Mouse (Mus musculus) neural tube, embryonic 15.5 days (tissue): ENCODE results near the gene Apln. TPM values are rescaled to one million over a fixed set of nuclear protein-coding genes. Genes with fewer than 3 reads are reported as not detected.

Source experiments
- ATAC-seq: fragments of 200-750 bp; cut with Nextera tagmentation; 2 replicates; pipeline ENCODE4 v1.8.0; 2017; ENCODE audit warnings: mild to moderate bottlenecking, moderate TSS enrichment, moderate library complexity; ENCODE audit not compliant: low FRiP score
- H3K27ac ChIP-seq: fragments of 300-500 bp; sonication (generic); replicated peaks from 2 replicates; pipeline ENCODE4 v1.5.1; 2015; ENCODE audit warnings: mild to moderate bottlenecking, inconsistent platforms
- H3K27me3 ChIP-seq: fragments of 300-500 bp; sonication (generic); replicated peaks from 2 replicates; pipeline ENCODE4 v1.6.1; 2015; ENCODE audit warnings: inconsistent platforms
- H3K36me3 ChIP-seq: fragments of 300-500 bp; sonication (generic); 2 replicates; pipeline ENCODE4 v1.6.1; 2015; ENCODE audit warnings: inconsistent platforms
- H3K4me1 ChIP-seq: fragments of 300-500 bp; sonication (generic); 2 replicates; pipeline ENCODE4 v1.6.1; 2015; ENCODE audit warnings: inconsistent platforms
- H3K4me2 ChIP-seq: fragments of 300-500 bp; sonication (generic); 2 replicates; pipeline ENCODE4 v1.6.1; 2015; ENCODE audit warnings: inconsistent platforms, mild to moderate bottlenecking, moderate library complexity
- H3K4me3 ChIP-seq: fragments of 300-500 bp; sonication (generic); replicated peaks from 2 replicates; pipeline ENCODE4 v1.5.1; 2015; ENCODE audit warnings: mild to moderate bottlenecking, inconsistent platforms
- H3K9ac ChIP-seq: fragments of 300-500 bp; sonication (generic); replicated peaks from 2 replicates; pipeline ENCODE4 v1.6.1; 2015; ENCODE audit warnings: mild to moderate bottlenecking, inconsistent platforms
- H3K9me3 ChIP-seq: fragments of 300-500 bp; sonication (generic); replicated peaks from 2 replicates; pipeline ENCODE4 v1.6.1; 2016; ENCODE audit warnings: inconsistent platforms
- WGBS: fragments of 180-500 bp; shearing (Covaris S2); methylation state at CpG from one replicate; pipeline ENCODE4 v1.1.7; 2015; ENCODE audit warnings: mixed read lengths; 5-methylcytosine and 5-hydroxymethylcytosine counted together
- polyA plus RNA-seq: library from polyadenylated mRNA; unstranded; fragments of >200 nt; fragmentation: Nextera tagmentation; extraction: Ambion mirVana; gene quantifications from 2 replicates; pipeline ENCODE4 v1.2.1, GENCODE M21; 2015

Apln gene
- polyA plus RNA-seq, 1 experiment from 2014 or later = 2.6 TPM

DNA sequence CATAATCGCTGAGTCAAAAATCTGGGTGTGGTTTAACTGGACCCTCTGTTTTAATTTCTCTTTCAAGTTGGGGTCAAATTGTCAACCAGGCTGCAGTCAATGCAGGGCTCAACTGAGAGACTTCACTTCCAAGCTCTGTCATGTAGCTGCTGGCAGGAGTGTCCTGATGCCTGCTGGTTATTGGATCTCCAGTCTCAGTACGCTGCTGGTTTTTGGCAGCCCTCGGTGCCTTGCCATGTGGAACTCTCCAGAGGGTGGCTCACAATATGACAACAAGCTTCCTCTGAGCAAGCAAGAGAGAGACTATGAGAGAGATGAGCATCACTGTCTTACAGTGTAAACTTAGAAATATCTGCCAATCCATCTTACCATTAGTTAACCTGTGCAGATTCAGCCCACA lies 23.0 kb downstream of the Apln start:
- H3K27ac ChIP-seq = no peak overlapping the region
- H3K27me3 ChIP-seq = no peaks in the 10 kb centered on the region
- H3K4me2 ChIP-seq = no peak overlapping the region
- no peaks in the 10 kb centered on the region for H3K9me3 ChIP-seq
- H3K9ac ChIP-seq = no peak overlapping the region
- H3K4me3 ChIP-seq = no peak overlapping the region
- 91% methylated on average over 3 of the region's 3 CpGs for WGBS
- H3K36me3 ChIP-seq = no peaks in the 10 kb centered on the region
- 0 out of 2 replicates have a peak, but pooled peaks cover 2% of the 10 kb centered on the region for H3K4me1 ChIP-seq
- no peak for ATAC-seq

DNA sequence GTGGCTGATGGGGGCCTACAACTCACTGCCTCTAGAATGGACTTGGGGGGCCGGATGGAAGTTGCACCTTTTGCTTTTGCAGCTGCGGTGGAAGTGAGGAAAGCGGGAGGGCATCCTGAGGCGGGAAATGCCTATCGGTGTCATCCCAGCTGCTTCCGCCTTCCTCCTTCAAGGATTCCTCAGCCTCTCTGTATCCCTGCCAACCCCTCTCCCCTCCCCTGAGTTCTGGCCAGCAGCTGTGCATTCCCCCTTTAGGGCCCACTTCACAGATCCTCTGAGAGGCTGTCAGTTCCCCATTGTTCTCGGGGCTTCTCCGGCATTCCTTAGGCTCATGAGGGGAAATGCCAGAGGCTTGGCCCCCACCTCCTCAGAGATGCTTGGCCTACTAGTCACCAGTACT lies 28.6 kb downstream of the Apln start:
- 69% methylated on average over 8 of the region's 8 CpGs for WGBS
- Histone ChIP-seq H3K9ac (no peak overlapping the region), H3K27ac (no peak overlapping the region), H3K4me3 (no peak overlapping the region), H3K4me2 (no peak overlapping the region), H3K36me3 (no peaks in the 10 kb centered on the region), H3K9me3 (no peaks in the 10 kb centered on the region; the same call in 1 of the 2 replicates), H3K27me3 (no peaks in the 10 kb centered on the region), H3K4me1 (no peaks in the 10 kb centered on the region)
- no peak for ATAC-seq

DNA sequence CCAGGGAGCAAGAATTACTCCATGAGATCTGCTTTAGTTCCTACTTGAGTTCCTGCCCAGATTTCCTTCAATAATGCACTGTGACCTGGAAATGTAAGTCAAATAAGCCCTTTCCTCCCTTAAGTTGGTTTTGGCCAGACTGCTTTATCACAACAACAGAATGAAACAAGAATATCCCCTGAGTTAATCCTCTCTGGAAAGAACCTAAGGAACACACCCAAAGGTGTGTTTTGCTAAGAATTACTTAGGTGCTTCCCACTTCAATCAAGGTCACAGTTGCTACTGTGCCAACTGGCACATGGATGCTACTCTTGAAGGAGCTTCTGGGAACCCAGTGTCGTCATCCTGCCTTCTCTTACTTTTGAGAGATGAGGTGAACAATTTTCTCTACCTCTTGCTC lies 29.9 kb downstream of the Apln start:
- Histone ChIP-seq H3K36me3 (no peaks in the 10 kb centered on the region), H3K9me3 (no peaks in the 10 kb centered on the region; the same call in 1 of the 2 replicates), H3K4me2 (no peak overlapping the region), H3K27ac (no peak overlapping the region), H3K4me3 (no peak overlapping the region), H3K4me1 (no peaks in the 10 kb centered on the region), H3K9ac (no peak overlapping the region), H3K27me3 (no peaks in the 10 kb centered on the region)
- no peak for ATAC-seq
- 93% methylated on average over 1 of the region's 1 CpGs for WGBS

DNA sequence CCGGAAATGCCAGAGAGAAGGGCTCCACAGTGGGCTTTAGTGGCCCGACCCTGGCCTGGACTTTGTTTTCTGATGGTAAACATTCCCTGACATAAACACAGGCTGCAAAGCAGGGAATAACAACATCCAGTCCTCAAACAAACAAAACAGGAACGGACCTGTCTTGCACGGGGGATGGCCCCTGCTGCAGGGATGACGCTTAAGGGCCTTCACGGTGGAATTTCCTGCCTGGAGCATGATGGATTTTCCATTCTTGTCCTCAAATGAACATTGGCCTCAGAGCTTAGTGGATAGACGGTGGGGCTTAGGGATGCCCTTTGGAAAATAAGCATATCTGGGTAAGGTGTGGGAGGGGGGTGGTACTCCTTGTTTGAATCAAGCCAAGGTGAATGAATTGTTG lies 33.5 kb downstream of the Apln start:
- H3K27me3 ChIP-seq = no peaks in the 10 kb centered on the region
- H3K4me2 ChIP-seq = no peak overlapping the region
- H3K9ac ChIP-seq = no peak overlapping the region
- ATAC-seq = no peak
- no peak overlapping the region for H3K4me3 ChIP-seq
- WGBS = 81% methylated on average over 7 of the region's 7 CpGs
- H3K9me3 ChIP-seq = no peaks in the 10 kb centered on the region; the same call in 1 of the 2 replicates
- no peaks in the 10 kb centered on the region for H3K36me3 ChIP-seq
- no peaks in the 10 kb centered on the region for H3K4me1 ChIP-seq
- H3K27ac ChIP-seq = no peak overlapping the region

DNA sequence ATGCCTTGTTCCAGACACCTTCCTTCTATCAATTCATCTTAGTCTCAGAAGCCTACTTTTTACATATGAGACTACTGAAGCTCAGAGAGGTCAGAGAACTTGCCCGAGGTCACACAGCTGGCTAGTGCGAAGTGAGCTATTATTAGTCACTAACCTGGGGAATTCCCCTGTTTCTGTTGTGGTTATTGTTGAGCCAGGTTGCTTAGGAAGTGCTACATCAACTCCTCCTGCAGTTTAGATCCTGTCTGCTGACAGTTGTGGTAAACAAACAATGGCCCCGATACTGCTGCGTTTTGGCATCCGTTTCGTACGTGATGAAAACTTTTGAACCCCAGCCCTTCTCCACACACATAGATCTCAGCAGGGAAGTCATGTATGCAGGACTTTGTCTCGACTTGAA lies 36.2 kb downstream of the Apln start:
- Histone ChIP-seq H3K36me3 (no peaks in the 10 kb centered on the region), H3K4me3 (no peak overlapping the region), H3K27me3 (no peaks in the 10 kb centered on the region), H3K9me3 (no peaks in the 10 kb centered on the region; the same call in 1 of the 2 replicates), H3K4me1 (no peaks in the 10 kb centered on the region), H3K4me2 (no peak overlapping the region), H3K9ac (no peak overlapping the region), H3K27ac (no peak overlapping the region)
- no peak for ATAC-seq
- WGBS = 86% methylated on average over 8 of the region's 8 CpGs

DNA sequence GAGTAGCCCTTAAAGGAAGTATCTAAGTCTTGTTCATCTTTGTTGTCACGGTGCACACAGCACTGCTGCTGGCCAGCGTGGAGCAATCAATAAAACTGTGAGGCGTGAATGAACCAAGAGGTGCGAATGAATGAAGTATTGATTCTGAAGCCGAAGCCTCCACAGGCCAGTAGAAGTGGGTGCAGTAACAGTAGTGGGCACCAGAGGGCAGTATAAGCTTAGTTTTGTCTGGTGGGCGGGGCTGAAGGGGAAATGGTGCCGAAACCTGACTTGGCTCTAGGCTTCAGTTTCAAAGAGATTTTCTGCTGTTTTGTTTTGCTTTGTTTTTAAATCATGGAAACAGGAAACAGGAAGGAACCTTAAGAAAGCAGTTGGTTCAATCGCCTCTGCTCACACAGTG lies 42.0 kb downstream of the Apln start:
- Histone ChIP-seq H3K27me3 (no peaks in the 10 kb centered on the region), H3K4me3 (no peak overlapping the region), H3K4me2 (peak overlapping the region; percentile 41), H3K27ac (no peak overlapping the region), H3K36me3 (no peaks in the 10 kb centered on the region), H3K9ac (no peak overlapping the region), H3K4me1 (no peaks in the 10 kb centered on the region), H3K9me3 (no peaks in the 10 kb centered on the region)
- peak; percentile 72; the same call in 1 of the 2 replicates for ATAC-seq
- 16% methylated on average over 8 of the region's 8 CpGs for WGBS

DNA sequence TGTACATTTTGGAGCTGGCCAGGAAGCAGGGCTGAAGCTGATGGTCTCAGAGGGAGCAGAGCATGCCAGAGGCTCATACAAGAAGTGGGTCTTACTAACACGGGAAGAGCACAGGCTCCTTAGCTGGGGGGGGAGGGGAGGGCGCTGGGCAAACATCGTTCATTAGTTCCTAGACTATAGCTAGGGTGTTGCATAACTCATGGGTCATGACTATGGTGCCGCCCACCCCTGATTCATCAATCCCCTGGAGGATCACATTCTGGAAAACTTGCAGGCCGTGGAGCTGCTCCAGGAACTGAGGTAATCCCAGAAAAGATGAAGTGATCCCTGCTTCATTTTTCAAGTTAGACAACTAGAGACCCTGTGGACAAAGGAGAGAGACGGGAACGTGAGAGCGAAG lies 46.6 kb downstream of the Apln start:
- no peak for ATAC-seq
- no peaks in the 10 kb centered on the region for H3K27me3 ChIP-seq
- H3K9ac ChIP-seq = no peak overlapping the region
- WGBS = 77% methylated on average over 8 of the region's 8 CpGs
- no peaks in the 10 kb centered on the region for H3K36me3 ChIP-seq
- no peak overlapping the region for H3K4me3 ChIP-seq
- H3K9me3 ChIP-seq = no peaks in the 10 kb centered on the region
- H3K27ac ChIP-seq = no peak overlapping the region
- H3K4me1 ChIP-seq = no peaks in the 10 kb centered on the region; the same call in 1 of the 2 replicates
- no peak overlapping the region for H3K4me2 ChIP-seq

DNA sequence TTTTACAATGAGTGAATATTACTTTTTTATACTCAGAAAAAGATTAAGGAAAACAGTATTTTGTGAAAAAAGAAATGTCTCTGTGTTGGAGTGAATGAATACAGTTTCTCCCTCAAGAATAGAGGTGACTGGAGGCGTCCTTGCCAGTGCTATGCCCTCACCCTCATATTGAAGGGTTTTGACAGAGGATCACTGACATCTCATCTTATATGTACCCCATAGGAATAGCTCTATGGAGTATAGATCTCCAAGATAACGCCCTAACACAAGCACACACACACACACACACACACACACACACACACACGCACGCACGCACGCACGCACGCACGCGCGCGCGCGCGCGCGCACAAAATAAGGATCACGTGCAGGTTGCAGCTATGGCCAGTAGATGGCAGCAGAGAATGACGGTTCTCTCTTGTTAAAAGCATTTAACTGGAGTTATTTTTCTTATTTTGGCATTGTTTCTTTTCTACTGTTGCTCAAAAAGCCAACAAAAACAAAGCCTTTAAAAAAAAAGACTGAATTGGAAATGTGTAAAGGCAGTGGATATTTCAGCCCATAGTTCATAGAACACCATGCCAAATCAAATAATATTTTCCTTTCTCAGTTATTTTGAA lies 49.5 kb downstream of the Apln start:
- Histone ChIP-seq H3K9ac (0 out of 2 replicates have a peak overlapping the region, but pooled peaks have one; percentile 30), H3K27ac (no peak overlapping the region), H3K27me3 (no peaks in the 10 kb centered on the region), H3K4me3 (peak overlapping the region; percentile 28), H3K36me3 (no peaks in the 10 kb centered on the region), H3K9me3 (no peaks in the 10 kb centered on the region), H3K4me2 (peak overlapping the region; percentile 50), H3K4me1 (no peaks in the 10 kb centered on the region; the same call in 1 of the 2 replicates)
- 31% methylated on average over 19 of the region's 19 CpGs for WGBS
- peak; percentile 55 for ATAC-seq

DNA sequence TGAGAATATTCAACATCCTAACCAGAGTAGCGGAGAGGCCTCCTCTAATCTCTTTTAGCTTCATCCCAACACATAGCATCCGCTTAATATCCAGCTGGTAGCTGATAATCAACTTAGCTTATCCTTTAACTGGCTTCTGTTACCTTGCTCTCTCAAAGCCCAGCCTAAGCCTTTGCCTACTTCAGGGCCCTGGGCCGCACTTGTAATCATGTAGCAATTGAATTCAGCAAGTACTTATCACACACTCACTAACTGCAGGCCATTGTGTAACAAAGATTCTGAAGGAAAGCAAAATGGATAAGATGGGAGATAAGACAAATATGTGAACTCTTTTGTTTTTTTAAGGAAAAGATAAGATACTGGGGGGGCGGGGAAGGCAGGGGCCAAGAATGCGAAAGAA lies 57.6 kb downstream of the Apln start:
- H3K36me3 ChIP-seq = no peaks in the 10 kb centered on the region
- H3K9me3 ChIP-seq = no peaks in the 10 kb centered on the region
- H3K4me2 ChIP-seq = no peak overlapping the region
- no peaks in the 10 kb centered on the region for H3K4me1 ChIP-seq
- no peak overlapping the region for H3K9ac ChIP-seq
- ATAC-seq = no peak
- WGBS = 95% methylated on average over 5 of the region's 5 CpGs
- no peak overlapping the region for H3K4me3 ChIP-seq
- H3K27me3 ChIP-seq = no peaks in the 10 kb centered on the region
- no peak overlapping the region for H3K27ac ChIP-seq

DNA sequence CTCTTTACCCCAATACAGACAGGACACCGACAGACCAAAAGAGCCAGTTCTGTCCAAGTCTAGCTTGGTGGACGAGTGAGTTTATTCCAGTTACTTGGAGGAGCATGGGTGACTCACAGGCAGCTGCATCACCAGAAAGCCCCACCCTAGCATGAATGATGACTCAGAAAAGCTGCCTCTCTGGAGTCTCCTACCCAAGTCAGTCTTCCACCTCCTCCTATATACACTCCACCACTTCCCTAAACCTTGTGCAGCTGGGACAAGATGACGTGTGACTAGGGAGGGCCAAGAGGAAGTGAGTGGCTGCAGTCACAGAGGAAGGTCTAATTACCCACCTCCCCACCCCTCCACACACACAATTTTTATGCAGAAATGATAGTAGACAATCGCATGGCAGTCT lies 58.1 kb downstream of the Apln start:
- H3K27ac ChIP-seq = no peak overlapping the region
- no peak overlapping the region for H3K9ac ChIP-seq
- no peaks in the 10 kb centered on the region for H3K36me3 ChIP-seq
- no peak for ATAC-seq
- 81% methylated on average over 4 of the region's 4 CpGs for WGBS
- no peak overlapping the region for H3K4me3 ChIP-seq
- no peaks in the 10 kb centered on the region for H3K4me1 ChIP-seq
- H3K4me2 ChIP-seq = no peak overlapping the region
- H3K27me3 ChIP-seq = no peaks in the 10 kb centered on the region
- no peaks in the 10 kb centered on the region for H3K9me3 ChIP-seq
